Mouse (Mus musculus): ENCODE data around the gene Cxcl17. TPM values are rescaled to one million over a fixed set of nuclear protein-coding genes. Genes with fewer than 3 reads are reported as not detected.
"Not testable (repeated sequence)": the region's sequence is repeated elsewhere in the genome, so short reads cannot be mapped to it uniquely, and the experiment has no call there.

Gene Cxcl17
- total RNA-seq (2021), result not detected
- long read RNA-seq, experiment 1, result 0 reads
- long read RNA-seq, experiment 2, result 0 reads

DNA sequence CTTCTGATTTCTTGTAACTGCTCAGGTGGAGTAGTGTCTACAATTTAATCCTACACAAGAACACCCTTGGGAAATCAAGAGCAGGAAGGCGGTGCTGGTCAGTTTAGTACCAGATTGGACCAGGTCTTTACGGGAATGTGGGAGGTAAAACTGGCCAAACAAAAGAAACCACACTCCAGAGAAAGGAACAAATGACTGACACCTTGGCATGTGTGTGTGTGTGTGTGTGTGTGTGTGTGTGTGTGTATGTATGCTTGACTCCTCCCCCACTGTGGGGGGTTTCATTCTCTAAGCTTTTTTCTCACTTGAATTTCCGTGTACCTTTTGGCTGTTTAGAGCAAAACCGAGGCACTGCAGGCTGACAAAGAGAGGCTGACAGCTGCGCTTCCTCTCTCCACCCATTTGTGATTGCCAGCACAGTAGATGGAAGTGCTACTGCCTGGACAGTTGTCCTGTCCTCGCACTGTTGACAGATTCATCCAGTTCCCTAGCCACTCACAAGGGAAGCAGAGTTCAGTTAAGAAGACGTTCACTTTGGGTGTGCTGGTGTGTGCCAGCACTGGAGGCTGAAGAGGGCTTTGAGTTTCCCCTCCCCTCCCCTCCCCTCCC is at the start of gene Cxcl17:
Gene Cxcl17 (minus strand): TSS at position 54 of the 609 bp plus-strand sequence.
- intact Hi-C loops (cut with DNase I), result no loop called here
- no peak for DNase-seq

DNA sequence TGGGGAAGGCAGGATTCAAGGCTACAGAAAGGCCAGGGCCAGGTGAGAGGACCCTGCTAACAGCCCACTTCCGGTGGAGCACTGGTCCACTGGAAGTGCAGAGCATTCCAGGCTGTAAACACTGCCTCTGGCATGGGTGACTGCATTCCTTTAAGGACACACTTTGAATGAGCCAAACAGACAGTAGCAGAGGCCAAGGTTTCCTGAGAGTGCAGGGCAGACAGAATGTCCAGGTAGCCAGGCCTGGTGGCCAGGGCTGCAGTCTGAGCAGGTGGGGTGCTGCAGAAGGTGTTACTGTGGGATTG is 49.3 kb upstream of the Cxcl17 start:
- intact Hi-C loops (cut with DNase I); DNase-seq: not testable (repeated sequence)

- DNase-seq; intact Hi-C loops (cut with DNase I): not testable (repeated sequence)
Observed at GRCm38 (mm10) chr7:25461336-25462032, 48.8 kb upstream of the Cxcl17 start.

GRCm38 (mm10) chr7:25452103-25452502 is 39.4 kb upstream of the Cxcl17 start:
- intact Hi-C loops (cut with DNase I), result no loop called here
- DNase-seq, result no peak

DNA sequence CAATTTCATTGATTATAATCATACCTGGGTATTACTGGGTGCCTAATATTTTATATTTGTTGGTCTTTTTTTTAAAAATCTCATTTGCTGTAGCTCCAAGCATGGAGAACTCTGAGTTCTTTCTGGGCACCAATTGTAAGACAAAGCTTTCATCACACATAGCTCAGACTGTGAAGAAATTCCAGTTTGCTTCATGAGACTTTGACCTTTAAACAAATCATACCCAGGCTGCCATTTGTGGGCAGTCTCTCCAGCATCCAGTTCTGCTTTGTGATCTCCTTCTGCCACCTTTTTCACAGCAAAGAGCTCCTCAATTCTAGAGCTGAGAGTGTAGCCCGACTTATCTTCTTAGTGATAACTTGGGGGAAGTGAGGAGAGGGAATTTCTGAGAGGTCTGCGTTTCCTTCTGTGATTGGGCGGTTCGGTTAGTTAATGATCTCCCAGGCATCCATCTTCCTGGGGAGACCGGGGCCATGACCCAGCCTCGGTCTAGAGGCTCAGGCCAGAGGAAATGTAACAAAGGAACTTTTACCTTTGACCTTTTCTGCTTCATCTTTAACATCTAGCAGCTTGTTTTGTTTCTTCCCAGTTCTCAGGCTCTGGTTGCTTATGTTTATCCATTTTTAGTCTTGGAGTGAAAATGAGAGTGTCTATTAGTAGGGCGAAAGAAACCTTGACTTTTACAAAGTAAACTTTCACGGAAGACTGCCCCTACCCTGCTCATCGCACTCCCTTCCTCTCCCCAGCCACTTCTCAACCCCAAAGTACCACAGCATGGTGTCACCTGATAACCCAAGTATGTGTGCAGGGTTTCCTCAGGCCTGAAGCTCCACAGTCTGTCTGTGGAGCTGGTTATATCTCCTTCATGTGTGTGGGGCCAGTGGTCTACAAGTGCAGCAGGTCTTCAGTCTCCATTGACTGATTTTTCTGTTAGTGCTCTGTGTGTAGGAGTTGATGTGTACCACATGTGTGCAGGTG is 37.5 kb upstream of the Cxcl17 start:
- intact Hi-C loops (cut with DNase I), result no loop called here
- no peak for DNase-seq

- DNase-seq, result no peak
- intact Hi-C loops (cut with DNase I), result no loop called here
Observed at GRCm38 (mm10) chr7:25440816-25441153, 28.1 kb upstream of the Cxcl17 start.

- DNase-seq, result no peak
- intact Hi-C loops (cut with DNase I), result no loop called here
Observed at GRCm38 (mm10) chr7:25439978-25440815, 27.5 kb upstream of the Cxcl17 start.

DNA sequence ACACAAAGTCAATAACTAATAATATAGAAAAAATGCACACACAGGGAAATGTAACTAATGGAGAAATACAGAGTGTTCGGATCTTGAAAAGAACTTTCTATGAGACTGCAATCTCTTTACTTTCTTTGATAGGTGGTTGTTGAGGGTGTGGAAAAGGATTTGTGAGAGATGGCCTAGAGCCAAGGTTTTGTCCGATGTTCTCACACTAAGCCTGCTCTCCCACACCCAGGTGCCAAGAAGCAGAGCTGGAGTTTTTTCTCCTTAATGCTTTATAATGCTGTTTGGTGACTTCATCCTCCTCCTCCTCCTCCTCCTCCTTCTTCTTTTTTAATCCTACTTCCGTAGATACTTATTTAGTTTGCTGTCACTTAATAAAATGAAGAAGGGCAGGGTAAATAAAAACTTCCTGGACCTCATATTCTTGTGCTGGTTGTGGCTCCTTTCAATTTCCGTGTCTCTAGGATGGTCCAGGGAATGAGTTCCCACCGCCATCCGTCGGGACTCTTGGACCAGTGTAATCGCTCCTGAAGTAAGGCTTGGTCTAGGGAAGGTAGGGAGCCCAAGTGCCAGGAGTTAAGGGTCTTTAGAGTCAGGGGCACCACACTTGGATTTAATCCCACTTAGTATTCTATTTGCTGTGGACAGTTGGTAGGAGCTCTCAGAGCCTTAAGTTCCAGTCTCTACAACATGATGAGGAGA is 26.6 kb upstream of the Cxcl17 start:
- intact Hi-C loops (cut with DNase I), result no loop called here
- DNase-seq, result no peak

DNA sequence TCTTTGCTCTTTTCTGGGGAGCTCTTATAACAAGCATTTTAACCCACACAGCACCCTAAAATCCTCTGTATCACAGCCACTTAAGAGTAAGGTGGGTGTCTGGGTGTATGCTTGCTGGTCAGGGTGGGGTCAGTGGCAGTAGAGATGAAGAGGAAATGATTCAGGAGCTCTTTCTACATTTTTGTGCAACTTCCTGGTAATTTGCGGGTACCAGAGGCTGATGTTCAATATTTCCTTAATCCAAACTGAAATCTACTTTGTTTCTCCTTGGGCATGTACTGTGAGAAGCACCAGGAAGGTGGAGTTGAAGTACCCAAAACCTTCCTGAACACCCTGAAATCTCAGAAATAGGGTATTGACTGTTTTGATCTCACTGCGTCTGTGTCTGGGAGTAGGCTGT is 24.0 kb upstream of the Cxcl17 start:
- intact Hi-C loops (cut with DNase I), result no loop called here
- DNase-seq, result no peak

- intact Hi-C loops (cut with DNase I), result no loop called here
- DNase-seq, result no peak
Observed at GRCm38 (mm10) chr7:25436226-25436625, 23.5 kb upstream of the Cxcl17 start.

GRCm38 (mm10) chr7:25435546-25435851 is 22.8 kb upstream of the Cxcl17 start:
- DNase-seq, result no peak
- intact Hi-C loops (cut with DNase I), result no loop called here

GRCm38 (mm10) chr7:25434654-25435545 is 22.2 kb upstream of the Cxcl17 start:
- intact Hi-C loops (cut with DNase I), result no loop called here
- no peak for DNase-seq

DNA sequence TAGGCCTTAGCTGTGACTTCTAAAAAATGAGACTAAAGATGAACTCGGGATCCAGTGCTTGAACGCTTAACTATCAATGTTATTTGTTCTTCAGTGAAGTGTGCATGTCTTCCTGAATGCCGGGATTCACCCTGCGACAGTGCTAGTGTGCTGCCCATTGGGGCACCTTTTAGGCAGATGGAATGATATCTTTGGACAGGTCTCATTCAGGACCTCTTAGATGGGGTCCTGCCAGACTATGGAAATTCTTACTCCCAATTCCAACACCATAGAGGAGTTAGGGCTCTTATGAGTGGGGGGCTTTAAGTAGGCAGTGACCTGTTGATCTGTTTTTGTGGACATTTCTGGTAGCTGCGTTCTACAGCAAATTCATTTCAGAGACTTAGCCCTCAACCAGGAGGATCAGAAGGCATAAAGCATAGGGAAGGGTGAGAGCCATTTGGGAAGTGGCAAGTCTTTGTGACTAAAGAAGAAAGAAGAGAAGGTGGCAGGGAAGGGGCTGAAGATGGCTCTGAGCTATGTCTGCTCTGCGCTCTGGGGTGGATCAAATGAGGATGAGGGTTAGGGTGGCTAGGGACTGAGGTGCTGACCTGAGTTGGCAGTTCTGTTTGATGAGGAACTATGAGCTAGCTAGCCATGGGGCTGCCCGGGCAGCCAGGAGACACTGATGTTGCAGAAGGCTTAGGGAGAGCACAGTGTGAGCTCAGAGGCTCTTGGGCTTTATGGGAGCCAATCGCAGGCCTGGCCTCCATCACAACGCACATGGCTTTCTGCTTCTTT is 21.3 kb upstream of the Cxcl17 start:
- DNase-seq, result no peak
- intact Hi-C loops (cut with DNase I), result no loop called here

GRCm38 (mm10) chr7:25433007-25433541 is 20.4 kb upstream of the Cxcl17 start:
- no peak for DNase-seq
- intact Hi-C loops (cut with DNase I), result no loop called here

- intact Hi-C loops (cut with DNase I), result no loop called here
Observed at GRCm38 (mm10) chr7:25432381-25432780, 19.7 kb upstream of the Cxcl17 start.

GRCm38 (mm10) chr7:25429886-25430784 is 17.4 kb upstream of the Cxcl17 start:
- intact Hi-C loops (cut with DNase I), result no loop called here

More at GRCm38 (mm10) chr7:25432381-25432780, 19.7 kb upstream of the Cxcl17 start:
- DNase-seq, result no peak

GRCm38 (mm10) chr7:25428321-25428720 is 15.6 kb upstream of the Cxcl17 start:
- intact Hi-C loops (cut with DNase I), result no loop called here
- DNase-seq, result no peak

More at GRCm38 (mm10) chr7:25429886-25430784, 17.4 kb upstream of the Cxcl17 start:
- DNase-seq, result no peak
